Mouse (Mus musculus) embryonic facial prominence, embryonic 10.5 days (tissue): Measurements from ENCODE around the gene Gm3642. TPM values are rescaled to one million over a fixed set of nuclear protein-coding genes. Genes with fewer than 3 reads are reported as not detected.
"Not testable (repeated sequence)": the region's sequence is repeated elsewhere in the genome, so short reads cannot be mapped to it uniquely, and the experiment has no call there.

Experiments used
- DNase-seq: peaks from one replicate; pipeline ENCODE4 v3.0.0-alpha.2; 2017; ENCODE audit warnings: low spot score
- H3K27ac ChIP-seq: fragments of 300-500 bp; sonication (generic); replicated peaks from 2 replicates; pipeline ENCODE4 v1.5.1; 2016; ENCODE audit warnings: mild to moderate bottlenecking
- H3K27me3 ChIP-seq: fragments of 300-500 bp; sonication (generic); replicated peaks from 2 replicates; pipeline ENCODE4 v1.6.1; 2016; ENCODE audit warnings: low read depth, mild to moderate bottlenecking; ENCODE audit not compliant: poor library complexity, severe bottlenecking
- H3K36me3 ChIP-seq: fragments of 300-500 bp; sonication (generic); replicated peaks from 2 replicates; pipeline ENCODE4 v1.6.1; 2016; ENCODE audit warnings: mild to moderate bottlenecking, moderate library complexity
- H3K4me1 ChIP-seq: fragments of 300-500 bp; sonication (generic); 2 replicates; pipeline ENCODE4 v1.6.1; 2016
- H3K4me3 ChIP-seq: fragments of 300-500 bp; sonication (generic); 2 replicates; pipeline ENCODE4 v1.5.1; 2016; ENCODE audit warnings: mild to moderate bottlenecking, moderate library complexity
- H3K9me3 ChIP-seq: fragments of 300-500 bp; sonication (generic); 2 replicates; pipeline ENCODE4 v1.6.1; 2016; ENCODE audit warnings: mild to moderate bottlenecking
- WGBS: fragments of 180-500 bp; shearing (Covaris S2); methylation state at CpG from one replicate; pipeline ENCODE4 v1.1.7; 2016; 5-methylcytosine and 5-hydroxymethylcytosine counted together
- polyA plus RNA-seq: library from polyadenylated mRNA; unstranded; fragments of >200 nt; fragmentation: Nextera tagmentation; extraction: Ambion mirVana; gene quantifications from 2 replicates; pipeline ENCODE4 v1.2.1, GENCODE M21; 2016

Gene Gm3642
- 0.09 TPM in 1 of 2 replicates, not detected in the other for polyA plus RNA-seq

DNA sequence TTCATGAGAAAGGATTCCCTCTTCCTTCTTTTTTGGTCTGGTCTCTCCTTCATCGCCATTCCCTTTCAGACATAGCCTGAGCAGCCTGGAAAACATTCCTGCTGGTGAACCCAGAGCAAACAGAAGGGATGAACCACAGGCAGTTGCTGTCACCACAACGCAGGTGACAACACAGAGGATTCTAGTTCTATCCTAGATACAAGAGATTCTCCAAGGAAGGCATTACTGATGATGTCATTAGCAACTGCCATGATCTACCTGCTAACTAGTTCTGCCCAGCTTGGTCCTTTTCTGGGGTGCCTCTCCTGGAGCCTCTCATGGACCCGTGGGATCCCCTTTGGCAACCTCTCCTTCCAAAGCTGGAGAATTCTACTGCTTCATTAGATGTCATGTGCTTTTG, at the start of gene Gm3642:
Gene Gm3642, minus strand, starts transcription at position 101 of the 400 bp plus-strand sequence.
- not testable (repeated sequence) for H3K9me3 ChIP-seq, DNase-seq, H3K27ac ChIP-seq, H3K4me1 ChIP-seq, H3K36me3 ChIP-seq, H3K4me3 ChIP-seq, H3K27me3 ChIP-seq
- no CpG with 5 or more reads among the region's 3 CpGs for WGBS

DNA sequence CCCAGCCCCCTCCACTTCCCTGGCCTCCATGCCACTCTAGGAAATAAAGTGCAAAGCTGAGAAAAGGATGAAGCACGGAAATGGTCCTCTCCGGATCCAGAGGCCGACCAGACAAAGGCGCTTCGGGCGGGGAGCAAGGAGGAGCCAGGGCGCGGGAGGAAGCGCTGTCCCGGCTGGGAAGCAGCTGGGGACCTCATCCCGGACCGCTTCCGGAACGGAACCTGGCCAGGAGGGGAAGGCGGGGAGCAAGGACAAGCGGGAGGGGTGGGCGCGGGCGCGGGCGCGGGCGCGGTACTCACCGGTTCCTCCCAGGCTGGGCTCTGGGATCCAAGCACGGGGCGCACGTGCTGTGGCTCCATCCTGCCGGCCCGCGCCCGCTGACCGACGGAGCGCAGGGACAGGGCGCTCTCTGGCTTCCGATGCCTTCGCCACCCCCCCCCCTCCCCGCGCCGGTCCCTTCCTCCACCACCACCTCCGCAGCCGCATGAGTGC, 49.5 kb upstream of the Gm3642 start, which contains the start of gene Gm3667:
Gene Gm3667, minus strand, starts transcription at position 442 of the 492 bp plus-strand sequence.
- WGBS = under 1% methylated on average over 18 of the region's 43 CpGs
- H3K9me3 ChIP-seq = not testable (repeated sequence)
- peak within 1 kb of the TSS; percentile 78 for H3K27ac ChIP-seq

GRCm38 (mm10) chr14:6888811-6889210, 48.7 kb upstream of the Gm3642 start:
- H3K27me3 ChIP-seq, H3K36me3 ChIP-seq, H3K4me1 ChIP-seq, DNase-seq, H3K9me3 ChIP-seq: not testable (repeated sequence)
- WGBS = 12% methylated on average over 5 of the region's 5 CpGs
- peak overlapping the region; percentile 59; the same call in 1 of the 2 replicates for H3K4me3 ChIP-seq
- peak overlapping the region; percentile 78; the same call in 1 of the 2 replicates for H3K27ac ChIP-seq

More for the DNA sequence above, 49.5 kb upstream of the Gm3642 start, which contains the start of gene Gm3667:
- not testable (repeated sequence) for H3K4me1 ChIP-seq, H3K36me3 ChIP-seq, H3K27me3 ChIP-seq
- peak; percentile 27 for DNase-seq
- peak within 1 kb of the TSS; percentile 59 for H3K4me3 ChIP-seq

DNA sequence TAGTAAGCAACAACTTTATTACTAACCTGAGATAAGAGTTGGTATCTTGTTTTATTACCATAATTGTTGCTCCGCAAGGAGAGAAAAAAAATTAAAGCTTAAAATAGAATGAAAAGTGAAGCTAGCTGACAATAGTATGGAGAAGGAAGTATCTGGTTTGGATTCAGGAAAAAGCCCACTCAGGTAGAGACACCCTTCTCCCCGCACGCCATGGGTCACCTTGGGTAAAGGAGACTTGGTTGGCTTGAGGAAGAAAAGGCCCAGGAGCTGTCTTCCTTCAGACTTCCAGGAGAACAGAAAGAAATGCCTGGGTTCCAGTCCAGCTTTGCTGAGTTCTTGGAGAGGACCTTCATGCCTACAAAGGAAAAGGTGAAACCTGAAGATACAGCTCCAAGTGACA, 16.8 kb downstream of the Gm3642 start:
- not testable (repeated sequence) for DNase-seq
- 86% methylated on average over 3 of the region's 3 CpGs for WGBS

More for the DNA sequence above, 16.8 kb downstream of the Gm3642 start:
- H3K9me3 ChIP-seq, H3K27me3 ChIP-seq, H3K4me3 ChIP-seq, H3K4me1 ChIP-seq, H3K36me3 ChIP-seq, H3K27ac ChIP-seq: not testable (repeated sequence)

Other genes with a start within 250 kb of the Gm3642 start
- 0.39 TPM in 1 of 2 replicates, not detected in the other for gene Gm3629, start 249.7 kb downstream of the Gm3642 start, polyA plus RNA-seq
- not detected in 2 replicates for gene Gm3460, start 217.9 kb downstream of the Gm3642 start, polyA plus RNA-seq
- not detected in 2 replicates for gene Gm10251, start 156.1 kb downstream of the Gm3642 start, polyA plus RNA-seq
- not detected in 2 replicates for gene Gm8050, start 120.1 kb downstream of the Gm3642 start, polyA plus RNA-seq
- 4.9 and 6.1 TPM in 2 replicates for gene Gm3636, start 98.0 kb downstream of the Gm3642 start, polyA plus RNA-seq
- not detected in 2 replicates for gene Gm8362, start 65.9 kb downstream of the Gm3642 start, polyA plus RNA-seq
- gene Gm3667, start 49.7 kb upstream of the Gm3642 start, polyA plus RNA-seq = 1.9 and 2.2 TPM in 2 replicates
- not detected in 2 replicates for gene Gm6356, start 133.5 kb upstream of the Gm3642 start, polyA plus RNA-seq
- 1.3 TPM in 2 replicates for gene Gm10406, start 187.1 kb upstream of the Gm3642 start, polyA plus RNA-seq
- not detected in 2 replicates for gene Gm3685, start 204.7 kb upstream of the Gm3642 start, polyA plus RNA-seq